ENCODE assay signal across 22 mouse cellular contexts in genomic region chr6:129512868-129513267, GRCm38 (mm10). TPM values are rescaled to one million over a fixed set of nuclear protein-coding genes. Genes with fewer than 3 reads are reported as not detected.
A peak's percentile ranks its signal among the peaks of the same experiment; 100 is the strongest.
DNase-seq lines count a peak whose midpoint lies in the region; ATAC-seq and TF ChIP-seq lines count a peak whose summit lies in the region.
"Had no signal": no experiment of that assay in that cellular context is flagged by ENCODE, and none has a peak within 500 bp of the region (broad histone marks: within the 10 kb centered on the region; RNA-seq: fewer than 3 reads in every experiment).

No protein-coding gene starts in this region.

- no peak overlapping the region for H3K4me3 ChIP-seq in lung, embryonic 14.5 days (ENCODE audit: low read depth, low read length)
- no peak overlapping the region for H3K4me3 ChIP-seq in intestine, embryonic 16.5 days (ENCODE audit: low read length)
- H3K4me3 ChIP-seq in limb, embryonic 13.5 days: no peak overlapping the region
- H3K4me3 ChIP-seq in hindbrain, embryonic 12.5 days: no peak overlapping the region
- H3K4me3 ChIP-seq: erythroblast, embryonic 14.5 days; forebrain, embryonic 15.5 days; gastrocnemius, adult 2 months; heart, embryonic 15.5 days; liver, embryonic 12.5 days; neural tube, embryonic 15.5 days had no signal

- no peaks in the 10 kb centered on the region for H3K27me3 ChIP-seq in lung, embryonic 14.5 days (ENCODE audit: insufficient read depth, low read length)
- no peaks in the 10 kb centered on the region for H3K27me3 ChIP-seq in intestine, embryonic 16.5 days (replicated peaks; ENCODE audit: control insufficient read depth, insufficient read depth, low read length)
- no peaks in the 10 kb centered on the region for H3K27me3 ChIP-seq in limb, embryonic 13.5 days
- H3K27me3 ChIP-seq in hindbrain, embryonic 12.5 days: no peaks in the 10 kb centered on the region
- H3K27me3 ChIP-seq: forebrain, embryonic 15.5 days; heart, embryonic 15.5 days; liver, embryonic 12.5 days; neural tube, embryonic 15.5 days had no signal

- no peak overlapping the region for H3K9ac ChIP-seq in lung, embryonic 14.5 days
- H3K9ac ChIP-seq in intestine, embryonic 16.5 days (ENCODE audit: low read depth, low read length): no peak overlapping the region
- H3K9ac ChIP-seq in limb, embryonic 13.5 days: no peak overlapping the region
- H3K9ac ChIP-seq in hindbrain, embryonic 12.5 days: no peak overlapping the region
- H3K9ac ChIP-seq: forebrain, embryonic 15.5 days; heart, embryonic 15.5 days; hindbrain, embryonic 14.5 days; liver, embryonic 12.5 days; neural tube, embryonic 15.5 days had no signal

- H3K4me2 ChIP-seq in lung, embryonic 14.5 days: no peak overlapping the region; the same call in 1 of the 2 replicates
- H3K4me2 ChIP-seq in intestine, embryonic 16.5 days (ENCODE audit: low read depth, low read length): no peak overlapping the region
- peak overlapping the region; percentile 30; the same call in 1 of the 2 replicates for H3K4me2 ChIP-seq in limb, embryonic 13.5 days (replicated peaks)
- H3K4me2 ChIP-seq in hindbrain, embryonic 12.5 days (replicated peaks): no peak overlapping the region
- H3K4me2 ChIP-seq: forebrain, embryonic 15.5 days; heart, embryonic 15.5 days; hindbrain, embryonic 14.5 days; liver, embryonic 12.5 days; neural tube, embryonic 15.5 days had no signal

- intact Hi-C loops in left cerebral cortex, postnatal 14 days (cut with DNase I): no loop called here

- H3K36me3 ChIP-seq in lung, embryonic 14.5 days (ENCODE audit: insufficient read depth): no peaks in the 10 kb centered on the region
- H3K36me3 ChIP-seq in intestine, embryonic 16.5 days (ENCODE audit: control insufficient read depth, insufficient read depth, low read length): no peaks in the 10 kb centered on the region
- H3K36me3 ChIP-seq in limb, embryonic 13.5 days: no peaks in the 10 kb centered on the region
- H3K36me3 ChIP-seq in hindbrain, embryonic 12.5 days: no peaks in the 10 kb centered on the region
- H3K36me3 ChIP-seq: forebrain, embryonic 15.5 days; heart, embryonic 15.5 days; liver, embryonic 12.5 days; neural tube, embryonic 15.5 days had no signal

- no peaks in the 10 kb centered on the region for H3K9me3 ChIP-seq in lung, embryonic 14.5 days (ENCODE audit: low read depth, low read length)
- no peaks in the 10 kb centered on the region for H3K9me3 ChIP-seq in intestine, embryonic 16.5 days (ENCODE audit: control insufficient read depth, low read length)
- no peaks in the 10 kb centered on the region for H3K9me3 ChIP-seq in limb, embryonic 13.5 days
- H3K9me3 ChIP-seq in hindbrain, embryonic 12.5 days (replicated peaks): no peaks in the 10 kb centered on the region
- H3K9me3 ChIP-seq: forebrain, embryonic 15.5 days; heart, embryonic 15.5 days; liver, embryonic 12.5 days; neural tube, embryonic 15.5 days had no signal

- no peak for TF ChIP-seq CTCF in lung, embryonic 14.5 days (IDR thresholded peaks at IDR 0.05; ENCODE audit: low read depth)

- H3K4me1 ChIP-seq in lung, embryonic 14.5 days (ENCODE audit: insufficient read depth): peaks cover 17% of the 10 kb centered on the region
- peaks cover 9% of the 10 kb centered on the region for H3K4me1 ChIP-seq in intestine, embryonic 16.5 days (ENCODE audit: control insufficient read depth, insufficient read depth, low read length)
- peaks cover 11% of the 10 kb centered on the region; the same call in 1 of the 2 replicates for H3K4me1 ChIP-seq in limb, embryonic 13.5 days
- no peaks in the 10 kb centered on the region for H3K4me1 ChIP-seq in hindbrain, embryonic 12.5 days
- H3K4me1 ChIP-seq: forebrain, embryonic 15.5 days; liver, embryonic 12.5 days; neural tube, embryonic 15.5 days had no signal

- H3K27ac ChIP-seq in lung, embryonic 14.5 days (ENCODE audit: low read depth): peak overlapping the region; percentile 26; the same call in 1 of the 2 replicates
- peak overlapping the region; percentile 55 for H3K27ac ChIP-seq in intestine, embryonic 16.5 days (ENCODE audit: low read length)
- no peak overlapping the region for H3K27ac ChIP-seq in limb, embryonic 13.5 days
- H3K27ac ChIP-seq in hindbrain, embryonic 12.5 days: no peak overlapping the region
- H3K27ac ChIP-seq: forebrain, embryonic 15.5 days; gastrocnemius, adult 2 months; heart, embryonic 15.5 days; hindbrain, embryonic 14.5 days; liver, embryonic 12.5 days; neural tube, embryonic 15.5 days had no signal

- DNase-seq in lung, embryonic 14.5 days: no peak
- no peak for DNase-seq in lung, postnatal 10 days
- DNase-seq in left cerebral cortex, postnatal 14 days (ENCODE audit: low spot score in 2 of 2): no peak
- no peak for DNase-seq in lung, postnatal 25 days (ENCODE audit: low spot score)
- DNase-seq: cerebellum, adult 18-20 months; gastrocnemius, adult 2 months; heart, adult 11 months had no signal

- WGBS in lung, embryonic 14.5 days: 32% methylated on average over 8 of the region's 8 CpGs
- 37% methylated on average over 8 of the region's 8 CpGs for WGBS in intestine, embryonic 16.5 days
- 14% methylated on average over 8 of the region's 8 CpGs for WGBS in limb, embryonic 13.5 days
- WGBS in hindbrain, embryonic 12.5 days: 75% methylated on average over 8 of the region's 8 CpGs

- peak; percentile 11; the same call in 1 of the 2 replicates for ATAC-seq in lung, embryonic 14.5 days (ENCODE audit: insufficient read depth)
- ATAC-seq in intestine, embryonic 16.5 days: peak; percentile 74
- peak; percentile 57; the same call in 1 of the 2 replicates for ATAC-seq in limb, embryonic 13.5 days (ENCODE audit: low FRiP score, low read depth)
- ATAC-seq in hindbrain, embryonic 12.5 days (ENCODE audit: low FRiP score): no peak
- ATAC-seq: forebrain, embryonic 15.5 days; liver, embryonic 12.5 days had no signal

RNA-seq across cellular contexts. Expression of gene Tmem52b, which starts 0.5 kb away (rescaled TPM):
- polyA plus RNA-seq in lung, embryonic 14.5 days (2014; fragmentation: Nextera tagmentation; extraction: Ambion mirVana): 0.47 and 0.55 TPM in 2 replicates
- polyA plus RNA-seq in intestine, embryonic 16.5 days (2015; fragmentation: Nextera tagmentation; extraction: Ambion mirVana): 0.11 TPM in 1 of 2 replicates, not detected in the other
- polyA plus RNA-seq in limb, embryonic 13.5 days (2015; fragmentation: Nextera tagmentation; extraction: Ambion mirVana): 0.06 TPM in 1 of 2 replicates, not detected in the other
- not detected in 2 replicates for polyA plus RNA-seq in hindbrain, embryonic 12.5 days (2016; fragmentation: Nextera tagmentation; extraction: Ambion mirVana)
- total RNA-seq in left cerebral cortex, postnatal 14 days (2021): not detected
- total RNA-seq: ES-E14; gastrocnemius, adult 2 months; left cerebral cortex, adult 8-10 months; megakaryocyte-erythroid progenitor cell, adult 5-6 weeks had no signal
- polyA plus RNA-seq: brain, embryonic 14.5 days; cortical plate, adult 2 months; erythroblast, embryonic 14.5 days; forebrain, embryonic 15.5 days; heart, embryonic 15.5 days; liver, embryonic 12.5 days; neural tube, embryonic 15.5 days; testis, adult 2 months had no signal

RNA-seq across cellular contexts. Expression of gene Olr1, which starts 5.9 kb away (rescaled TPM):
- 0.18 and 0.21 TPM in 2 replicates for polyA plus RNA-seq in lung, embryonic 14.5 days (2014; fragmentation: Nextera tagmentation; extraction: Ambion mirVana)
- polyA plus RNA-seq in intestine, embryonic 16.5 days (2015; fragmentation: Nextera tagmentation; extraction: Ambion mirVana): 0.06 TPM in 1 of 2 replicates, not detected in the other
- polyA plus RNA-seq in limb, embryonic 13.5 days (2015; fragmentation: Nextera tagmentation; extraction: Ambion mirVana): not detected in 2 replicates
- polyA plus RNA-seq in hindbrain, embryonic 12.5 days (2016; fragmentation: Nextera tagmentation; extraction: Ambion mirVana): 0.07 TPM in 1 of 2 replicates, not detected in the other
- not detected for total RNA-seq in left cerebral cortex, postnatal 14 days (2021)
- total RNA-seq: gastrocnemius, adult 2 months had no signal
- polyA plus RNA-seq: brain, embryonic 14.5 days; cortical plate, adult 2 months; erythroblast, embryonic 14.5 days; forebrain, embryonic 15.5 days; hindbrain, embryonic 14.5 days had no signal

RNA-seq across cellular contexts. Expression of gene Gabarapl1, which starts 20.1 kb away (rescaled TPM):
- 12.4 and 12.5 TPM in 2 replicates for polyA plus RNA-seq in lung, embryonic 14.5 days (2014; fragmentation: Nextera tagmentation; extraction: Ambion mirVana)
- 37.9 and 38.7 TPM in 2 replicates for polyA plus RNA-seq in intestine, embryonic 16.5 days (2015; fragmentation: Nextera tagmentation; extraction: Ambion mirVana)
- 55.4 and 55.5 TPM in 2 replicates for polyA plus RNA-seq in limb, embryonic 13.5 days (2015; fragmentation: Nextera tagmentation; extraction: Ambion mirVana)
- polyA plus RNA-seq in hindbrain, embryonic 12.5 days (2016; fragmentation: Nextera tagmentation; extraction: Ambion mirVana): 105 and 106 TPM in 2 replicates
- 100 to 1,000 TPM; 576 to 580 TPM for total RNA-seq in left cerebral cortex, postnatal 14 days (2021)

Comparison
In these comparisons a context has a peak if more than half of its experiments do, and no peak if none do; other contexts are left out.
1. H3K27ac ChIP-seq: peak in lung, embryonic 14.5 days (single experiment) and intestine, embryonic 16.5 days (single experiment); none in limb, embryonic 13.5 days (single experiment) and hindbrain, embryonic 12.5 days (single experiment).